Mouse (Mus musculus) thymus, postnatal 4 days (tissue): ENCODE results near the gene Nemp2.
"Not testable (repeated sequence)": the region's sequence is repeated elsewhere in the genome, so short reads cannot be mapped to it uniquely, and the experiment has no call there.

ENCODE experiments used
- DNase-seq: peaks from one replicate; pipeline ENCODE4 v3.0.0; 2021

Gene Nemp2

DNA sequence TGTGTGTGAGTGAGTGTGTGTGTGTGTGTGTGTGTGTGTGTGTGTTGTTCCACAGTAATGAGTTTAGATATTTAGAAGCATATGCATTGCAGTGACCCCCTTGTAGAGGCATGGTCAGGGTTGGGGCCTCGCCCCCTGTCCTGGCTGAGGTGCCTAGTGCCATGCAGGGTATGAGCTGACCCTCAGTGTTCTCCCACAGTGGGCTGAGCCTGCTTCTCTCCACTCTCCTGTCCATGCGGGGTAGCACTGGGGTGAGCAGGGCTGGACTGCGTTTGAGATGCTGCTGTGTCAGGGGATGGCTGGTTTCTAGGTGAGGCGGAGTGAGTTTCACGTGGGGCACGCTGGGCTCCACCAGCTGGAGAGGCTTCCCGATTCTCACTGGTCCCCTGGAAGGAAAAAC, 27.7 kb downstream of the Nemp2 start:
- no peak for DNase-seq

- no peak for DNase-seq
Observed at GRCm38 (mm10) chr1:52660278-52660677, 29.8 kb downstream of the Nemp2 start.

DNA sequence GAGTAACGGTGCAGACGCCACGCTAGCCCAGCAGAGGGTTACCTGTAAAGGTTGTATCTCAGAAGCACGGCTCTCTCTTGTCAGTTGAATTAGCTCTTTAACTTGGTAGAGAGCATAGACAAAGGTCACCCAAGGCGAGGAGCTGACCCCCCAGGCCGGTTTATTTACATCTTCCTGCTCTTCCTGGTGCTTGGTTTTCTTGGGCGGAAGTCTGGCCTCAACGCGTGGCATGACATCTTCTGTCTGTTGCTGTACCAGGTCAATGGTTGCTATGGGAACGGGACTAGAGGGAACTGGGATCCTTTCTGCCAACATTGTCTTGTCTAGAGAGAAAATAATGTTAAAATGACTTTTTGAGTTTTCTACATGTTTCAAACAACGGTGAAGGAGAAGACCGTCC, 30.3 kb downstream of the Nemp2 start:
- no peak for DNase-seq

- DNase-seq = no peak
Observed at GRCm38 (mm10) chr1:52663228-52663627, 32.7 kb downstream of the Nemp2 start.

DNA sequence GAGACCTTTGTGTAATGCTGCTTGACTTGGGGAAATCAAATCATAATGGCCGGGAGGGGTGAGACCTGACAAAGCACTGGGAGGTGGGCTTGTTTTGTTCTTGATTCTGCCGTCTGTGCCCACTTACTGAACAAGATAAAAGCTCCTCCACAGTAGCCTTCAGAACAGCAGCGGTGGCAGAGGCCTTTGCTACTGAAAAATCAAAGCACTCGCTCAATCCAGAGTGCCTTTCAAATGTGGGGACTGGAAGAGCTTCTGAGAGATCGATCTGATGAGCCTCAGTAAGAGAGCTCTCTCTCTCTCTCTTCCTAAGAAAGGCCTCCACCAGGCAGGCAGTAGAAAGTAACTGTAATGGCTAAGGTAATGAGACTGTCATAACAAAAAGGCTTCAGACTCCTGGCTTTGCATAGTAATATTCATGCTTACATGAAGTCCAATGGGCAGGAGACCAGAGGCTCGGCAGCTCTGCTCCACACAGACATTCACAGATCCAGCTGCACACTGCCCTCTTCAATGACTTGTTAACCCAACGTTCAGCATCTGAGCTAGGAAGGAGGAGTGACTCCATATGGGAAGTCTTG, 38.3 kb downstream of the Nemp2 start:
- DNase-seq = no peak

DNA sequence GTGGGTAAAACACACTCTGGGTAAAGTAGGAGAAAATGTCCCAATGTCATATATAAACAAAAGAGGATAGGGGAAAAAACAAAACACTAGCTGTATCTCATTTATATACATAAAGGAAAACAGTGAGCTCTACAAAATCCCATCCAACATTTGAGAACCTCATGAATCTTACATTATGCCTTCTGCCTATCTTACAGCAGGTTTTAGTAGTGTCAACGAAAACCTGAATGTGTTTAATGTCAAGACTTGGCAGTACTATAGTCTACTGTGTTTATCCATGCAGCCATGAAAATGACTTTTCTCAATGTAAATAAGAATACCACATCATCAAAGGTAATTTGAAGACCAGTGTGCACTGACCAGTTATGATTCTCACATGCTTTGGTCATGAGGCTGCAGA, 39.4 kb downstream of the Nemp2 start:
- no peak for DNase-seq

GRCm38 (mm10) chr1:52675561-52676551, 45.4 kb downstream of the Nemp2 start:
- DNase-seq = no peak

- DNase-seq = no peak
Observed at GRCm38 (mm10) chr1:52676621-52677020, 46.1 kb downstream of the Nemp2 start.

GRCm38 (mm10) chr1:52683550-52683949, 53.0 kb downstream of the Nemp2 start:
- DNase-seq = no peak

DNA sequence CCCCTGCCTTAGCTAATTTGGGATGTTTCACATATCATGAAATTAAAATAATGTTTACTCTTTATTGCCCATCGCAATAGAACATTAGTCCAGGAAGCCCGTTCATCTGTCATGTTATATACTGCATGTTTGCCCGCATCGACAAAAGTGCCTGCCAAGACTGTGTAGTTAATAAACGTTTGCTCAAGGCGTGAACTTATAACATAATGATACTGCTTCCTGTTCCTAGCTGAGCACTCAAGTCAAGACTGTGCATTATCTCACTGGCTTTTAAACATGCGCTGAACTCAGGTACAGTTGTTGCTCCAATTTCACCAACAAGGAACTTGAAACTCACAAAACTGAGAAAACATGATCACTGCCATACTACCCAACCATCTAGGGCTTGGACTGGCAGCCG, 57.1 kb downstream of the Nemp2 start:
- no peak for DNase-seq

GRCm38 (mm10) chr1:52694456-52694855, 64.0 kb downstream of the Nemp2 start:
- not testable (repeated sequence) for DNase-seq
